Mouse (Mus musculus): Measurements from ENCODE around the gene Clic1.

Clic1 gene

GRCm38 (mm10) chr17:35064951-35065947 lies 15.5 kb downstream of the Clic1 start, which contains the start of gene Ly6g6c:
Gene Ly6g6c, plus strand, starts transcription at chr17:35065388.
- DNase-seq: peak; percentile 97

- no peak for DNase-seq
These were observed 16.3 kb downstream of the Clic1 start, which contains the start of gene Mpig6b for GRCm38 (mm10) chr17:35066084-35066483. Gene Mpig6b, minus strand, starts transcription at chr17:35066184.

- no peak for DNase-seq
These were observed 18.6 kb downstream of the Clic1 start for GRCm38 (mm10) chr17:35068213-35068914.

- peak; percentile 95 for DNase-seq
These were observed 20.9 kb downstream of the Clic1 start for GRCm38 (mm10) chr17:35070556-35071229.

GRCm38 (mm10) chr17:35071454-35071853 lies 21.7 kb downstream of the Clic1 start:
- no peak for DNase-seq

GRCm38 (mm10) chr17:35074097-35074496 lies 24.3 kb downstream of the Clic1 start:
- DNase-seq: no peak

- DNase-seq: no peak
These were observed 26.9 kb downstream of the Clic1 start, which contains the start of gene Ly6g6e for GRCm38 (mm10) chr17:35076507-35077176. Gene Ly6g6e, plus strand, starts transcription at chr17:35076902.

- peak; percentile 94 for DNase-seq
These were observed 27.5 kb downstream of the Clic1 start for GRCm38 (mm10) chr17:35077285-35077684.

GRCm38 (mm10) chr17:35077786-35078233 lies 28.0 kb downstream of the Clic1 start, which contains the start of gene Ly6g6d:
Gene Ly6g6d, minus strand, starts transcription at chr17:35078065.
- peak; percentile 97 for DNase-seq

GRCm38 (mm10) chr17:35079778-35080177 lies 30.0 kb downstream of the Clic1 start:
- DNase-seq: peak; percentile 93

- no peak for DNase-seq
These were observed 30.5 kb downstream of the Clic1 start for GRCm38 (mm10) chr17:35080248-35080647.

- no peak for DNase-seq
These were observed 30.9 kb downstream of the Clic1 start for GRCm38 (mm10) chr17:35080710-35081109.

GRCm38 (mm10) chr17:35082841-35083576 lies 33.2 kb downstream of the Clic1 start:
- DNase-seq: no peak

GRCm38 (mm10) chr17:35083929-35084497 lies 34.2 kb downstream of the Clic1 start:
- no peak for DNase-seq

- no peak for DNase-seq
These were observed 35.6 kb downstream of the Clic1 start, which contains the start of gene Ly6g6f for GRCm38 (mm10) chr17:35085208-35085865. Gene Ly6g6f, minus strand, starts transcription at chr17:35085610.

- DNase-seq: no peak
These were observed 38.4 kb downstream of the Clic1 start for GRCm38 (mm10) chr17:35088151-35088550.

GRCm38 (mm10) chr17:35088825-35089644 lies 39.3 kb downstream of the Clic1 start, which contains the start of gene Abhd16a:
Gene Abhd16a, plus strand, starts transcription at chr17:35089263.
- DNase-seq: peak; percentile 100

GRCm38 (mm10) chr17:35090166-35090932 lies 40.6 kb downstream of the Clic1 start:
- peak; percentile 96 for DNase-seq
